27 mouse cellular contexts compared by ENCODE assay signal in the genomic region with DNA sequence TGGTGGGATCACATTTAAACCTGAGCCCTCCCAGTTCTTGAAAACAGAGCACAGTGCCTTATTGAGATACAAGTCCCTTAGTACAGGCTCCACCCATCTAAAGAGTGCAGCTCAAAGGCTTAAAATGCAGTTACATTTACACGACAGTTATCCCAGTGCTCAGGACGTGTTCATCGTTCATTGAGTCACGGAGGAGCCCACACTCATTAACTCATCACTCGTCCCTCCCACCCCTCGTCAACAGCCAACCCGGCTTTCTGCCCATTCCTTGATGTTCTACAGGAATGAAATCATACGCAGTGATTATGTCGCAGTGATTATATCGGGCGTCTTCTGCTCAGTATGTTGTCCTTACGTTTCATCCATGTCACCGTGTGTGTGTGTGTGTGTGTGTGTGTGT.
"Had no signal": no experiment of that assay in that cellular context is flagged by ENCODE, and none has a peak within 500 bp of the region (broad histone marks: within the 10 kb centered on the region; RNA-seq: fewer than 3 reads in every experiment).

No protein-coding gene starts in this region.

- H3K9me3 ChIP-seq: limb, embryonic 10.5 days; limb, embryonic 12.5 days; limb, embryonic 13.5 days; limb, embryonic 15.5 days; liver, embryonic 12.5 days; liver, embryonic 13.5 days; liver, embryonic 15.5 days; lung, embryonic 15.5 days; megakaryocyte, embryonic 14.5 days; midbrain, embryonic 10.5 days; midbrain, embryonic 12.5 days; midbrain, embryonic 13.5 days; midbrain, embryonic 15.5 days; neural tube, embryonic 12.5 days had no signal

- H3K36me3 ChIP-seq: limb, embryonic 10.5 days; limb, embryonic 12.5 days; limb, embryonic 13.5 days; limb, embryonic 15.5 days; liver, embryonic 12.5 days; liver, embryonic 13.5 days; liver, embryonic 15.5 days; lung, embryonic 15.5 days; midbrain, embryonic 10.5 days; midbrain, embryonic 12.5 days; midbrain, embryonic 13.5 days; midbrain, embryonic 15.5 days; neural tube, embryonic 12.5 days had no signal

- H3K4me2 ChIP-seq: limb, embryonic 12.5 days; limb, embryonic 15.5 days; liver, embryonic 11.5 days; liver, embryonic 12.5 days; liver, embryonic 13.5 days; liver, embryonic 15.5 days; lung, embryonic 14.5 days; lung, embryonic 15.5 days; midbrain, embryonic 11.5 days; midbrain, embryonic 12.5 days; midbrain, embryonic 13.5 days; midbrain, embryonic 15.5 days; neural tube, embryonic 12.5 days had no signal

- H3K27ac ChIP-seq: limb, embryonic 13.5 days; limb, embryonic 15.5 days; liver, embryonic 12.5 days; liver, embryonic 13.5 days; liver, embryonic 14.5 days; liver, embryonic 15.5 days; lung, embryonic 15.5 days; macrophage; midbrain, embryonic 10.5 days; midbrain, embryonic 12.5 days; midbrain, embryonic 13.5 days; midbrain, embryonic 15.5 days; neural tube, embryonic 12.5 days had no signal

- H3K9ac ChIP-seq: limb, embryonic 12.5 days; limb, embryonic 13.5 days; limb, embryonic 15.5 days; liver, embryonic 12.5 days; liver, embryonic 13.5 days; liver, embryonic 14.5 days; liver, embryonic 15.5 days; liver, postnatal 0 days; lung, embryonic 14.5 days; lung, embryonic 15.5 days; midbrain, embryonic 12.5 days; midbrain, embryonic 13.5 days; midbrain, embryonic 15.5 days; neural tube, embryonic 12.5 days had no signal

- ATAC-seq: liver, embryonic 12.5 days; liver, postnatal 0 days; midbrain, embryonic 13.5 days had no signal

- H3K27me3 ChIP-seq: limb, embryonic 12.5 days; limb, embryonic 13.5 days; limb, embryonic 15.5 days; liver, embryonic 12.5 days; liver, embryonic 13.5 days; liver, embryonic 15.5 days; lung, embryonic 15.5 days; midbrain, embryonic 12.5 days; midbrain, embryonic 13.5 days; midbrain, embryonic 15.5 days; neural tube, embryonic 12.5 days had no signal

- H3K4me3 ChIP-seq: limb, embryonic 10.5 days; limb, embryonic 12.5 days; limb, embryonic 13.5 days; limb, embryonic 15.5 days; liver, embryonic 12.5 days; liver, embryonic 13.5 days; liver, embryonic 15.5 days; lung, embryonic 15.5 days; megakaryocyte, embryonic 14.5 days; midbrain, embryonic 10.5 days; midbrain, embryonic 12.5 days; midbrain, embryonic 13.5 days; midbrain, embryonic 15.5 days; myocyte; neural tube, embryonic 12.5 days had no signal

- DNase-seq: liver, embryonic 13.5 days; liver, postnatal 0 days; lung, adult 18-20 months; lung, adult 2 months; lung, postnatal 14 days; lung, postnatal 36 days; lung, postnatal 4 days; midbrain, embryonic 14.5 days had no signal

- H3K4me1 ChIP-seq: liver, embryonic 12.5 days; liver, embryonic 13.5 days; liver, embryonic 15.5 days; midbrain, embryonic 12.5 days had no signal
